In genomic region chr15:103314181-103314580, GRCm38 (mm10) we compare ENCODE assay signal across 8 mouse cellular contexts. TPM values are rescaled to one million over a fixed set of nuclear protein-coding genes. Genes with fewer than 3 reads are reported as not detected.
DNase-seq lines count a peak whose midpoint lies in the region; ATAC-seq and TF ChIP-seq lines count a peak whose summit lies in the region.

No protein-coding gene starts in this region.

- no peak; the same call in 1 of the 2 replicates for ATAC-seq in neural tube, embryonic 11.5 days (ENCODE audit: insufficient read depth, low FRiP score, low TSS enrichment)
- ATAC-seq in limb, embryonic 14.5 days (ENCODE audit: low FRiP score, low read depth): no peak
- ATAC-seq in stomach, embryonic 16.5 days (ENCODE audit: insufficient read depth, low FRiP score): no peak

- peaks cover 3% of the 10 kb centered on the region for H3K36me3 ChIP-seq in neural tube, embryonic 11.5 days (ENCODE audit: control insufficient read depth, insufficient read depth, low read length)
- H3K36me3 ChIP-seq in limb, embryonic 14.5 days (ENCODE audit: control insufficient read depth, insufficient read depth, low read length): peaks cover 44% of the 10 kb centered on the region
- H3K36me3 ChIP-seq in stomach, embryonic 16.5 days (ENCODE audit: control insufficient read depth, insufficient read depth, low read length): no peaks in the 10 kb centered on the region

- no peak overlapping the region for H3K27ac ChIP-seq in neural tube, embryonic 11.5 days (ENCODE audit: low read depth, low read length)
- H3K27ac ChIP-seq in limb, embryonic 14.5 days (replicated peaks; ENCODE audit: low read depth, low read length): no peak overlapping the region
- H3K27ac ChIP-seq in stomach, embryonic 16.5 days (ENCODE audit: low read length): no peak overlapping the region

- peak overlapping the region; percentile 52 for H3K9ac ChIP-seq in neural tube, embryonic 11.5 days (ENCODE audit: low read length)
- H3K9ac ChIP-seq in limb, embryonic 14.5 days (ENCODE audit: low read depth, low read length, severe bottlenecking): 0 out of 2 replicates have a peak overlapping the region, but pooled peaks have one; percentile 34
- peak overlapping the region; percentile 48; the same call in 1 of the 2 replicates for H3K9ac ChIP-seq in stomach, embryonic 16.5 days (ENCODE audit: low read length)

- H3K4me1 ChIP-seq in neural tube, embryonic 11.5 days (ENCODE audit: control insufficient read depth, insufficient read depth, low read length): peaks cover 13% of the 10 kb centered on the region
- H3K4me1 ChIP-seq in limb, embryonic 14.5 days (ENCODE audit: control insufficient read depth, insufficient read depth, low read length): peaks cover 25% of the 10 kb centered on the region
- peaks cover 30% of the 10 kb centered on the region for H3K4me1 ChIP-seq in stomach, embryonic 16.5 days (ENCODE audit: control insufficient read depth, insufficient read depth, low read length)

- DNase-seq in cerebellum, adult 9-11 months: peak; percentile 53
- DNase-seq in cerebellum, adult 8-10 months: no peak
- DNase-seq in neural tube, embryonic 11.5 days (ENCODE audit: low spot score): no peak
- DNase-seq in neural tube, embryonic 10.5 days (ENCODE audit: extremely low spot score, low spot score): no peak
- DNase-seq in limb, embryonic 14.5 days (ENCODE audit: low spot score): no peak
- no peak for DNase-seq in adrenal gland, adult (ENCODE audit: inconsistent age in 2 of 2, low spot score in 1 of 2)
- no peak for DNase-seq in cerebellum, postnatal 10 days

- no peaks in the 10 kb centered on the region for H3K27me3 ChIP-seq in neural tube, embryonic 11.5 days (ENCODE audit: control insufficient read depth, insufficient read depth, low read length)
- no peaks in the 10 kb centered on the region for H3K27me3 ChIP-seq in limb, embryonic 14.5 days (ENCODE audit: control insufficient read depth, insufficient read depth, low read length)
- no peaks in the 10 kb centered on the region for H3K27me3 ChIP-seq in stomach, embryonic 16.5 days (ENCODE audit: control insufficient read depth, insufficient read depth, low read length)

- H3K4me3 ChIP-seq in neural tube, embryonic 11.5 days (ENCODE audit: low read depth, low read length): peak overlapping the region; percentile 14
- H3K4me3 ChIP-seq in limb, embryonic 14.5 days (replicated peaks; ENCODE audit: low read length): peak overlapping the region; percentile 22
- H3K4me3 ChIP-seq in stomach, embryonic 16.5 days (replicated peaks; ENCODE audit: low read length): no peak overlapping the region; the same call in 1 of the 2 replicates

- WGBS in neural tube, embryonic 11.5 days: 33% methylated on average over 22 of the region's 22 CpGs
- 50% methylated on average over 22 of the region's 22 CpGs for WGBS in limb, embryonic 14.5 days
- 44% methylated on average over 22 of the region's 22 CpGs for WGBS in stomach, embryonic 16.5 days

- H3K9me3 ChIP-seq in neural tube, embryonic 11.5 days (ENCODE audit: control insufficient read depth, low read length): no peaks in the 10 kb centered on the region
- no peaks in the 10 kb centered on the region for H3K9me3 ChIP-seq in limb, embryonic 14.5 days (ENCODE audit: control insufficient read depth, low read length)
- no peaks in the 10 kb centered on the region for H3K9me3 ChIP-seq in stomach, embryonic 16.5 days (replicated peaks; ENCODE audit: control insufficient read depth, low read length)

- no peak for TF ChIP-seq POLR2A in limb, embryonic 14.5 days (IDR thresholded peaks at IDR 0.05; ENCODE audit: borderline replicate concordance, extremely low read depth, insufficient read depth, insufficient read length)

- H3K4me2 ChIP-seq in neural tube, embryonic 11.5 days (ENCODE audit: low read depth): peak overlapping the region; percentile 45
- peak overlapping the region; percentile 50 for H3K4me2 ChIP-seq in limb, embryonic 14.5 days (replicated peaks; ENCODE audit: low read depth, low read length, severe bottlenecking)
- peak overlapping the region; percentile 59 for H3K4me2 ChIP-seq in stomach, embryonic 16.5 days (ENCODE audit: low read depth, low read length)

RNA-seq across cellular contexts. Expression of gene Gpr84, which starts 3.8 kb away (rescaled TPM):
- polyA plus RNA-seq in neural tube, embryonic 11.5 days (2014; fragmentation: Nextera tagmentation; extraction: Ambion mirVana): 0.34 and 0.50 TPM in 2 replicates
- 0.34 and 0.53 TPM in 2 replicates for polyA plus RNA-seq in limb, embryonic 14.5 days (2012; rRNA removed)
- 0.23 and 0.51 TPM in 2 replicates for polyA plus RNA-seq in limb, embryonic 14.5 days (2014; fragmentation: Nextera tagmentation; extraction: Ambion mirVana)
- polyA plus RNA-seq in stomach, embryonic 16.5 days (2015; fragmentation: Nextera tagmentation; extraction: Ambion mirVana): 0.15 and 0.59 TPM in 2 replicates

RNA-seq across cellular contexts. Expression of gene Zfp385a, which starts 25.7 kb away (rescaled TPM):
- polyA plus RNA-seq in neural tube, embryonic 11.5 days (2014; fragmentation: Nextera tagmentation; extraction: Ambion mirVana): 26.1 and 27.5 TPM in 2 replicates
- 23.4 and 28.8 TPM in 2 replicates for polyA plus RNA-seq in limb, embryonic 14.5 days (2012; rRNA removed)
- polyA plus RNA-seq in limb, embryonic 14.5 days (2014; fragmentation: Nextera tagmentation; extraction: Ambion mirVana): 16.4 and 19.1 TPM in 2 replicates
- 6.9 and 7.0 TPM in 2 replicates for polyA plus RNA-seq in stomach, embryonic 16.5 days (2015; fragmentation: Nextera tagmentation; extraction: Ambion mirVana)

RNA-seq across cellular contexts. Expression of gene Copz1, which starts 41.7 kb away (rescaled TPM):
- polyA plus RNA-seq in neural tube, embryonic 11.5 days (2014; fragmentation: Nextera tagmentation; extraction: Ambion mirVana): 307 and 317 TPM in 2 replicates
- polyA plus RNA-seq in limb, embryonic 14.5 days (2012; rRNA removed): 200 and 228 TPM in 2 replicates
- polyA plus RNA-seq in limb, embryonic 14.5 days (2014; fragmentation: Nextera tagmentation; extraction: Ambion mirVana): 292 and 298 TPM in 2 replicates
- 265 and 272 TPM in 2 replicates for polyA plus RNA-seq in stomach, embryonic 16.5 days (2015; fragmentation: Nextera tagmentation; extraction: Ambion mirVana)

RNA-seq across cellular contexts. Expression of gene Itga5, which starts 52.4 kb away (rescaled TPM):
- polyA plus RNA-seq in neural tube, embryonic 11.5 days (2014; fragmentation: Nextera tagmentation; extraction: Ambion mirVana): 21.0 and 21.3 TPM in 2 replicates
- 71.2 and 91.3 TPM in 2 replicates for polyA plus RNA-seq in limb, embryonic 14.5 days (2012; rRNA removed)
- polyA plus RNA-seq in limb, embryonic 14.5 days (2014; fragmentation: Nextera tagmentation; extraction: Ambion mirVana): 63.4 and 66.5 TPM in 2 replicates
- 58.9 and 59.0 TPM in 2 replicates for polyA plus RNA-seq in stomach, embryonic 16.5 days (2015; fragmentation: Nextera tagmentation; extraction: Ambion mirVana)

RNA-seq across cellular contexts. Expression of gene Nfe2, which starts 56.0 kb away (rescaled TPM):
- 6.5 and 7.3 TPM in 2 replicates for polyA plus RNA-seq in neural tube, embryonic 11.5 days (2014; fragmentation: Nextera tagmentation; extraction: Ambion mirVana)
- 1.5 and 3.4 TPM in 2 replicates for polyA plus RNA-seq in limb, embryonic 14.5 days (2012; rRNA removed)
- polyA plus RNA-seq in limb, embryonic 14.5 days (2014; fragmentation: Nextera tagmentation; extraction: Ambion mirVana): 1.5 and 2.4 TPM in 2 replicates
- 8.7 and 11.1 TPM in 2 replicates for polyA plus RNA-seq in stomach, embryonic 16.5 days (2015; fragmentation: Nextera tagmentation; extraction: Ambion mirVana)
